ENCODE assay signal across 8 mouse cellular contexts in the genomic region with DNA sequence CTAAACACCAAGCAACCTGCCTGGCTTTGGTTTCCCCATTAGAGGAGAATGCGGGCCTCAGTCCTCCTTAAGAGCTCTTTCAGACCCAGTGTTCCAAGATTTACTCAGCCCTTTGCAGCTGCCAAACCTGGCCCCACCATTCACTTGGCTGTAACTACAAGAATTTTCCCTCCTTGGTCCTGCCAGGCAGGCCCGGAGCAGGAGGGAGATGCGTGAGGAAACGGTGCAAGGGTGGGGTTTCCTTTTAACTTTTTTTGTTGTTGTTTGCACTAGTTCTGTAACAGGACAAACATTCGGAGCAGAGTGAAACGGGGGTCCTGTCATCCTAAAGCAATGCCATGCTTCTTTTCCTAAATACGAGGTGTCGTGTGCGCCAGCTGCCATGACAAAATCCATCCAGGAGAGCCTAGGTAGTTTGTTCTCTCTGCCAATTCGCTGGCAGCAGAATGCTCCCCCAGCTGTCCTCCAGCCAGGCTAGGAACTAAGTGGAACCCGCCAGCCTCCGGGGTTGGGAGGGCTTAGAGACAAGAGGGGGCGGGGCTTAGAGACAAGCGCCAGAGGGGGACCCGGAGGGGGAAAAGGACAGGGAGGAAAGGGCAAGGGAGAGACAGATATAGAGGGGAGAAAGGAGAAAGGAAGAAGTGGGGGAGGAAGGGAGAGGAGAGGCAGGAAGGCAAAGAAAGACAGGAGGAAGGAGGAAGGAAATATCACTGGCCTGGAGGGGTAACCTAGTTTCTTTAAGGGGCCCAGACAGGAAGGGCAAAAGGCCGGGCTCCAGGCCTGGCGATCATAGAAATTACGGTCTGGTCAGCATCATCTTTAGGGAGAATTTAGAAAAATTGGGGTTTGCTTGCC. TPM values are rescaled to one million over a fixed set of nuclear protein-coding genes. Genes with fewer than 3 reads are reported as not detected.
A peak's percentile ranks its signal among the peaks of the same experiment; 100 is the strongest.
DNase-seq lines count a peak whose midpoint lies in the region; ATAC-seq and TF ChIP-seq lines count a peak whose summit lies in the region.

No protein-coding gene starts in this region.

- DNase-seq in spleen, adult 2 months (ENCODE audit: low read depth in 1 of 2, low spot score in 2 of 2) = no peak
- DNase-seq in spleen, adult 12 weeks (ENCODE audit: low spot score) = no peak
- DNase-seq in kidney, postnatal 0 days (ENCODE audit: low spot score) = peak; percentile 88
- DNase-seq in lung, postnatal 25 days (ENCODE audit: low spot score) = peak; percentile 74
- DNase-seq in retina, embryonic 14.5 days (ENCODE audit: low spot score) = peak; percentile 82

- peak; percentile 46 for ATAC-seq in erythroblast, adult 5-6 weeks (replicated peaks; ENCODE audit: low FRiP score, poor library complexity, severe bottlenecking)
- ATAC-seq in heart, embryonic 15.5 days (replicated peaks; ENCODE audit: insufficient number of reproducible peaks, insufficient read depth, low FRiP score, low read depth) = peak; percentile 82
- ATAC-seq in kidney, postnatal 0 days (replicated peaks; ENCODE audit: low FRiP score, low read depth) = 0 out of 2 replicates have a peak, but pooled peaks have one; percentile 66
- no peak; the same call in 1 of the 2 replicates for ATAC-seq in frontal cortex, adult (ENCODE audit: low TSS enrichment)

- TF ChIP-seq POLR2A in spleen, adult 2 months (IDR thresholded peaks at IDR 0.05; ENCODE audit: low read depth, low read length) = no peak

- WGBS in spleen, adult 2 months = 14% methylated on average over 18 of the region's 18 CpGs
- WGBS in heart, embryonic 15.5 days = 15% methylated on average over 18 of the region's 18 CpGs
- 18% methylated on average over 18 of the region's 18 CpGs for WGBS in kidney, postnatal 0 days

- peak overlapping the region; percentile 19; the same call in 1 of the 2 replicates for H3K9ac ChIP-seq in heart, embryonic 15.5 days
- no peak overlapping the region for H3K9ac ChIP-seq in kidney, postnatal 0 days (ENCODE audit: low read depth, low read length)

- H3K27ac ChIP-seq in spleen, adult 2 months (ENCODE audit: insufficient read depth, low read length) = peak overlapping the region; percentile 18
- peak overlapping the region; percentile 74 for H3K27ac ChIP-seq in heart, embryonic 15.5 days
- peak overlapping the region; percentile 80 for H3K27ac ChIP-seq in kidney, postnatal 0 days

- H3K4me3 ChIP-seq in spleen, adult 2 months (ENCODE audit: extremely low read depth, insufficient read depth, insufficient read length) = peak overlapping the region; percentile 53
- peak overlapping the region; percentile 4; the same call in 1 of the 2 replicates for H3K4me3 ChIP-seq in heart, embryonic 15.5 days
- no peak overlapping the region for H3K4me3 ChIP-seq in kidney, postnatal 0 days (replicated peaks; ENCODE audit: low read depth, low read length)

- no peaks in the 10 kb centered on the region for H3K9me3 ChIP-seq in heart, embryonic 15.5 days (replicated peaks)
- no peaks in the 10 kb centered on the region for H3K9me3 ChIP-seq in kidney, postnatal 0 days (replicated peaks; ENCODE audit: low read length)

- H3K36me3 ChIP-seq in spleen, adult 2 months (ENCODE audit: control insufficient read depth, insufficient read depth, low read length) = no peaks in the 10 kb centered on the region
- H3K36me3 ChIP-seq in heart, embryonic 15.5 days = no peaks in the 10 kb centered on the region
- H3K36me3 ChIP-seq in kidney, postnatal 0 days (ENCODE audit: insufficient read depth, low read length) = no peaks in the 10 kb centered on the region

- peak overlapping the region; percentile 44 for H3K4me2 ChIP-seq in heart, embryonic 15.5 days
- peak overlapping the region; percentile 35 for H3K4me2 ChIP-seq in kidney, postnatal 0 days (ENCODE audit: low read length)

- TF ChIP-seq CTCF in spleen, adult 2 months (IDR thresholded peaks at IDR 0.05; ENCODE audit: extremely low read depth, insufficient read depth, insufficient read length, insufficient replicate concordance) = no peak
- TF ChIP-seq CTCF in kidney, postnatal 0 days (IDR thresholded peaks at IDR 0.05; ENCODE audit: low read depth) = no peak

- H3K4me1 ChIP-seq in spleen, adult 2 months (ENCODE audit: control insufficient read depth, insufficient read depth, insufficient read length) = peaks cover 3% of the 10 kb centered on the region; the same call in 1 of the 2 replicates
- H3K4me1 ChIP-seq in heart, embryonic 15.5 days (replicated peaks) = peaks cover 35% of the 10 kb centered on the region
- H3K4me1 ChIP-seq in kidney, postnatal 0 days (replicated peaks; ENCODE audit: insufficient read depth, low read length) = peaks cover 15% of the 10 kb centered on the region; the same call in 1 of the 2 replicates

- H3K27me3 ChIP-seq in spleen, adult 2 months (ENCODE audit: control insufficient read depth, insufficient read depth, low read length) = no peaks in the 10 kb centered on the region
- no peaks in the 10 kb centered on the region for H3K27me3 ChIP-seq in heart, embryonic 15.5 days
- H3K27me3 ChIP-seq in kidney, postnatal 0 days (ENCODE audit: insufficient read depth, low read length) = no peaks in the 10 kb centered on the region

RNA-seq across cellular contexts. Expression of gene Plpp1, which starts 48.9 kb away (rescaled TPM):
- 61.6 and 71.8 TPM in 2 replicates for polyA plus RNA-seq in spleen, adult 2 months (2012; rRNA removed)
- 89.2 and 96.3 TPM in 2 replicates for total RNA-seq in erythroblast, adult 5-6 weeks (2015; ENCODE audit: low replicate concordance)
- total RNA-seq in erythroblast, adult 5-6 weeks (2017; ENCODE audit: low replicate concordance) = 68.1 and 85.5 TPM in 2 replicates
- 54.1 and 61.2 TPM in 2 replicates for polyA plus RNA-seq in heart, embryonic 15.5 days (2015; fragmentation: Nextera tagmentation; extraction: Ambion mirVana)
- polyA plus RNA-seq in kidney, postnatal 0 days (2015; fragmentation: Nextera tagmentation; extraction: Ambion mirVana) = 135 TPM in 2 replicates

Comparison
In these comparisons a context has a peak if more than half of its experiments do, and no peak if none do; other contexts are left out.
1. DNase-seq: peak in kidney, postnatal 0 days (single experiment), lung, postnatal 25 days (single experiment) and retina, embryonic 14.5 days (single experiment); none in spleen, adult 2 months (0 of 2) and spleen, adult 12 weeks (single experiment).
2. H3K27ac ChIP-seq: peak in every context shown above with its lines; median percentile 80 in kidney, postnatal 0 days; 74 in heart, embryonic 15.5 days; 18 in spleen, adult 2 months.